Mouse (Mus musculus): ENCODE measurements around the gene Art3.
"Not testable (repeated sequence)": the region's sequence is repeated elsewhere in the genome, so short reads cannot be mapped to it uniquely, and the experiment has no call there.

Gene Art3

GRCm38 (mm10) chr5:92336743-92337142, 5.1 kb downstream of the Art3 start:
- DNase-seq (ENCODE audit: low read depth): no peak

- DNase-seq (ENCODE audit: low read depth): no peak
These were observed 9.0 kb downstream of the Art3 start for GRCm38 (mm10) chr5:92340606-92341005.

GRCm38 (mm10) chr5:92345006-92345405, 13.4 kb downstream of the Art3 start:
- no peak for DNase-seq (ENCODE audit: low read depth)

GRCm38 (mm10) chr5:92348794-92349413, 17.3 kb downstream of the Art3 start, which contains the start of gene Cxcl10:
Gene Cxcl10 (minus strand): TSS chr5:92348889.
- peak; percentile 79 for DNase-seq (ENCODE audit: low read depth)

GRCm38 (mm10) chr5:92349731-92350130, 18.1 kb downstream of the Art3 start:
- DNase-seq (ENCODE audit: low read depth): no peak

GRCm38 (mm10) chr5:92352716-92353115, 21.1 kb downstream of the Art3 start:
- DNase-seq (ENCODE audit: low read depth): not testable (repeated sequence)

GRCm38 (mm10) chr5:92353517-92353916, 21.9 kb downstream of the Art3 start:
- DNase-seq (ENCODE audit: low read depth): no peak

GRCm38 (mm10) chr5:92358033-92358432, 26.4 kb downstream of the Art3 start:
- no peak for DNase-seq (ENCODE audit: low read depth)

GRCm38 (mm10) chr5:92358767-92359455, 27.3 kb downstream of the Art3 start:
- DNase-seq (ENCODE audit: low read depth): no peak

- no peak for DNase-seq (ENCODE audit: low read depth)
These were observed 31.6 kb downstream of the Art3 start for GRCm38 (mm10) chr5:92363179-92363578.

- DNase-seq (ENCODE audit: low read depth): no peak
These were observed 32.4 kb downstream of the Art3 start for GRCm38 (mm10) chr5:92364011-92364410.

GRCm38 (mm10) chr5:92365146-92365705, 33.6 kb downstream of the Art3 start:
- no peak for DNase-seq (ENCODE audit: low read depth)

GRCm38 (mm10) chr5:92366565-92366964, 34.9 kb downstream of the Art3 start:
- no peak for DNase-seq (ENCODE audit: low read depth)

- no peak for DNase-seq (ENCODE audit: low read depth)
These were observed 36.8 kb downstream of the Art3 start for GRCm38 (mm10) chr5:92368392-92368791.

- no peak for DNase-seq (ENCODE audit: low read depth)
These were observed 37.7 kb downstream of the Art3 start for GRCm38 (mm10) chr5:92369151-92369994.

GRCm38 (mm10) chr5:92370392-92370791, 38.8 kb downstream of the Art3 start:
- no peak for DNase-seq (ENCODE audit: low read depth)

- DNase-seq (ENCODE audit: low read depth): no peak
These were observed 39.3 kb downstream of the Art3 start for GRCm38 (mm10) chr5:92370891-92371290.

GRCm38 (mm10) chr5:92371361-92371976, 39.8 kb downstream of the Art3 start:
- no peak for DNase-seq (ENCODE audit: low read depth)

- no peak for DNase-seq (ENCODE audit: low read depth)
These were observed 41.0 kb downstream of the Art3 start for GRCm38 (mm10) chr5:92372605-92373004.

GRCm38 (mm10) chr5:92374721-92375142, 43.1 kb downstream of the Art3 start:
- DNase-seq (ENCODE audit: low read depth): no peak

GRCm38 (mm10) chr5:92375368-92375767, 43.7 kb downstream of the Art3 start:
- no peak for DNase-seq (ENCODE audit: low read depth)

Data from c-Kit-positive CD71-positive TER-119-negative erythroid progenitor cells, embryonic 14.5 days (primary cell).